Mouse (Mus musculus) bone marrow macrophage, adult 2 months (primary cell): ENCODE measurements around the gene Fam151a. TPM values are rescaled to one million over a fixed set of nuclear protein-coding genes. Genes with fewer than 3 reads are reported as not detected.
"Not testable (repeated sequence)": the region's sequence is repeated elsewhere in the genome, so short reads cannot be mapped to it uniquely, and the experiment has no call there.

Source experiments
- H3K27ac ChIP-seq: 2 replicates; pipeline ENCODE4 v1.5.1; 2012; ENCODE audit warnings: low read depth, low read length; ENCODE audit not compliant: insufficient read depth
- H3K4me1 ChIP-seq: 2 replicates; pipeline ENCODE4 v1.6.1; 2012; ENCODE audit warnings: low read length; ENCODE audit not compliant: control insufficient read depth, insufficient read depth
- H3K4me3 ChIP-seq: 2 replicates; pipeline ENCODE4 v1.5.1; 2012; ENCODE audit warnings: mild to moderate bottlenecking, low read length, moderate library complexity; ENCODE audit not compliant: insufficient read depth
- CTCF ChIP-seq: IDR thresholded peaks from 2 replicates; pipeline ENCODE4 v1.5.1; 2012; ENCODE audit warnings: low read depth, mild to moderate bottlenecking, low read length, moderate library complexity
- POLR2A ChIP-seq: IDR thresholded peaks from 2 replicates; pipeline ENCODE4 v1.6.1; 2012; ENCODE audit warnings: mild to moderate bottlenecking, low read depth, low read length, borderline replicate concordance
- polyA plus RNA-seq: library from polyadenylated mRNA; stranded (reverse); fragments of >200 nt; gene quantifications from 2 replicates; pipeline ENCODE4 v1.2.4, GENCODE M21; 2012; ENCODE audit not compliant: missing spikeins, insufficient read depth, insufficient read length

Fam151a gene
- polyA plus RNA-seq, 1 experiment = not detected

DNA sequence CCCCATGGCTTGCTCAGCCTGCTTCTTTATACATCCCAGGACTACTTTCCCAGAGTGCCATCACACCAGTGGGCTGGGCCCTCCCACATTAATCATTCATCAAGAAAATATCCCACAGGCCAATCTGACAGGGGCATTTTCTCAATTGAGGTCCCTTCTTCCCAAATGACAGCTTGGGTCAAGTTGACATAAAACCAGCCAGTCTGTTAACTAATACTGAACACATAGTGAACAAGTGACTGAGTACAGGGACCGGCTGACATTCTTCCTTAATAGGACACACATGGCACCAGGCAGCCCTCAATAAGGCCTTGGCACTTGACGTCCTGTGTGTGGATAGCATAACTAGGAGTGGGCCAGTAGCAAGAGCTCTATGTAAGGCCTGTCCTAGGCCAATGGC is 35.6 kb downstream of the Fam151a start:
- no peaks in the 10 kb centered on the region for H3K4me1 ChIP-seq
- TF ChIP-seq CTCF (no peak), POLR2A (no peak)
- no peak overlapping the region for H3K27ac ChIP-seq
- no peak overlapping the region for H3K4me3 ChIP-seq

- TF ChIP-seq POLR2A = no peak
- TF ChIP-seq CTCF = no peak
- Histone ChIP-seq H3K27ac (no peak overlapping the region), H3K4me1 (no peaks in the 10 kb centered on the region), H3K4me3 (no peak overlapping the region)
Observed at GRCm38 (mm10) chr4:106772558-106772957, 38.9 kb downstream of the Fam151a start.

- H3K4me3 ChIP-seq, H3K4me1 ChIP-seq, H3K27ac ChIP-seq: not testable (repeated sequence)
Observed at GRCm38 (mm10) chr4:106775767-106776166, 42.1 kb downstream of the Fam151a start.

- Histone ChIP-seq H3K27ac (no peak overlapping the region), H3K4me3 (no peak overlapping the region), H3K4me1 (peaks cover 7% of the 10 kb centered on the region)
- TF ChIP-seq POLR2A (no peak), CTCF (no peak)
Observed at GRCm38 (mm10) chr4:106776998-106777397, 43.3 kb downstream of the Fam151a start.

- TF ChIP-seq POLR2A = no peak
- no peak for TF ChIP-seq CTCF
- Histone ChIP-seq H3K27ac (no peak overlapping the region), H3K4me3 (no peak overlapping the region), H3K4me1 (peaks cover 7% of the 10 kb centered on the region)
Observed at GRCm38 (mm10) chr4:106778116-106778788, 44.6 kb downstream of the Fam151a start.

- Histone ChIP-seq H3K4me3 (no peak overlapping the region), H3K4me1 (peaks cover 7% of the 10 kb centered on the region), H3K27ac (no peak overlapping the region)
- TF ChIP-seq POLR2A (no peak), CTCF (no peak)
Observed at GRCm38 (mm10) chr4:106780045-106780444, 46.4 kb downstream of the Fam151a start.

- TF ChIP-seq POLR2A (no peak), CTCF (no peak)
- Histone ChIP-seq H3K27ac (no peak overlapping the region), H3K4me1 (peaks cover 12% of the 10 kb centered on the region), H3K4me3 (no peak overlapping the region)
Observed at GRCm38 (mm10) chr4:106783137-106783536, 49.4 kb downstream of the Fam151a start.

- Histone ChIP-seq H3K4me3 (no peak overlapping the region), H3K4me1 (peaks cover 9% of the 10 kb centered on the region), H3K27ac (no peak overlapping the region)
- no peak for TF ChIP-seq CTCF
- TF ChIP-seq POLR2A = no peak
Observed at GRCm38 (mm10) chr4:106784806-106785205, 51.1 kb downstream of the Fam151a start.

DNA sequence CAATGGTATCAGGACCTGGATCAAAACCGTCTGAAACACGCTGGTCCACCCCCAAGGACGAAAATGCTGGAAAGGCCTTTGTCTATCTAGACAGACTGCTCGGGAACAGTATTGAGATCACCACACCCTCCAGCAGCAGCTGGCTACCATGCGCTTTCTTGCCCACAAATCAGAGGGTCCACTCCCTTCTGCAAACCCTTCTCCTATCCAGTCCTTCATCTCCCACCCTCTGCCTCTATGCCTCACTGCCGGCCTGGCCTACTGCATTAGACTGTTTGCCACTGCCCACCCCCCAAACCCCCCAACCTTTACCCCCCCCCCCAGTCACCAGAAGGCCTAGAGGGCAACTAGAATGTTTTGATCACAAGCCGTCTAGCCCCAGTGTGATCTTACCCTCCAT is 51.7 kb downstream of the Fam151a start:
- Histone ChIP-seq H3K4me1 (peaks cover 9% of the 10 kb centered on the region), H3K27ac (no peak overlapping the region), H3K4me3 (no peak overlapping the region)
- TF ChIP-seq CTCF (no peak), POLR2A (no peak)

GRCm38 (mm10) chr4:106785753-106786540 is 52.3 kb downstream of the Fam151a start:
- no peak overlapping the region for H3K27ac ChIP-seq
- no peak for TF ChIP-seq CTCF
- TF ChIP-seq POLR2A = no peak
- H3K4me3 ChIP-seq = no peak overlapping the region
- peaks cover 9% of the 10 kb centered on the region for H3K4me1 ChIP-seq
